Mouse (Mus musculus) layer of hippocampus, postnatal 10 days (tissue): Measurements from ENCODE around the gene Gramd1b. TPM values are rescaled to one million over a fixed set of nuclear protein-coding genes. Genes with fewer than 3 reads are reported as not detected.

Source experiments
- DNase-seq, 2 experiments: peaks; one replicate each; pipeline ENCODE4 v3.0.0; 2021; ENCODE audit warnings: low spot score in 2 of 2
- total RNA-seq, 2 experiments: library from RNA; stranded (reverse); gene quantifications; 2 replicates each; pipeline ENCODE4 v1.2.3; 2021

Gene Gramd1b
- total RNA-seq, 2 experiments from 2014 or later: 122 to 128 TPM

- DNase-seq: no peak
Observed at GRCm38 (mm10) chr9:40459304-40460280, 71.6 kb downstream of the Gramd1b start.

- no peak for DNase-seq
Observed at GRCm38 (mm10) chr9:40458559-40459303, 72.5 kb downstream of the Gramd1b start.

- no peak for DNase-seq
Observed at GRCm38 (mm10) chr9:40457448-40457847, 73.7 kb downstream of the Gramd1b start.

- DNase-seq: no peak
Observed at GRCm38 (mm10) chr9:40456191-40456590, 75.0 kb downstream of the Gramd1b start.

GRCm38 (mm10) chr9:40455336-40456185, 75.6 kb downstream of the Gramd1b start:
- peak; percentile 55 to 62 for DNase-seq

GRCm38 (mm10) chr9:40455020-40455335, 76.2 kb downstream of the Gramd1b start:
- no peak for DNase-seq

GRCm38 (mm10) chr9:40453889-40454288, 77.3 kb downstream of the Gramd1b start:
- DNase-seq: no peak

GRCm38 (mm10) chr9:40452208-40452607, 79.0 kb downstream of the Gramd1b start:
- DNase-seq: no peak

GRCm38 (mm10) chr9:40450776-40451175, 80.4 kb downstream of the Gramd1b start:
- DNase-seq: no peak

GRCm38 (mm10) chr9:40450417-40450714, 80.8 kb downstream of the Gramd1b start:
- no peak for DNase-seq

- DNase-seq: no peak
Observed at GRCm38 (mm10) chr9:40449610-40450416, 81.4 kb downstream of the Gramd1b start.

GRCm38 (mm10) chr9:40448646-40449243, 82.4 kb downstream of the Gramd1b start:
- DNase-seq: no peak

GRCm38 (mm10) chr9:40447265-40447664, 83.9 kb downstream of the Gramd1b start:
- DNase-seq: no peak

- DNase-seq: no peak
Observed at GRCm38 (mm10) chr9:40444961-40445360, 86.2 kb downstream of the Gramd1b start.

- DNase-seq: no peak
Observed at GRCm38 (mm10) chr9:40442784-40443183, 88.4 kb downstream of the Gramd1b start.

- no peak for DNase-seq
Observed at GRCm38 (mm10) chr9:40439973-40440687, 91.1 kb downstream of the Gramd1b start.

GRCm38 (mm10) chr9:40438731-40439526, 92.3 kb downstream of the Gramd1b start:
- no peak for DNase-seq

- DNase-seq: no peak
Observed at GRCm38 (mm10) chr9:40437891-40438290, 93.3 kb downstream of the Gramd1b start.

- peak; percentile 41 to 44 for DNase-seq
Observed at GRCm38 (mm10) chr9:40433286-40433685, 97.9 kb downstream of the Gramd1b start.
